Mouse (Mus musculus) lung, adult 18-20 months (tissue): ENCODE measurements around the gene Slc22a29.
A peak's percentile ranks its signal among the peaks of the same experiment; 100 is the strongest.
"Not testable (repeated sequence)": the region's sequence is repeated elsewhere in the genome, so short reads cannot be mapped to it uniquely, and the experiment has no call there.

Experiments used
- DNase-seq, 2 experiments: peaks; one replicate each; pipeline ENCODE4 v3.0.0; 2022; ENCODE audit warnings: mixed read lengths in 2 of 2

The Slc22a29 gene

DNA sequence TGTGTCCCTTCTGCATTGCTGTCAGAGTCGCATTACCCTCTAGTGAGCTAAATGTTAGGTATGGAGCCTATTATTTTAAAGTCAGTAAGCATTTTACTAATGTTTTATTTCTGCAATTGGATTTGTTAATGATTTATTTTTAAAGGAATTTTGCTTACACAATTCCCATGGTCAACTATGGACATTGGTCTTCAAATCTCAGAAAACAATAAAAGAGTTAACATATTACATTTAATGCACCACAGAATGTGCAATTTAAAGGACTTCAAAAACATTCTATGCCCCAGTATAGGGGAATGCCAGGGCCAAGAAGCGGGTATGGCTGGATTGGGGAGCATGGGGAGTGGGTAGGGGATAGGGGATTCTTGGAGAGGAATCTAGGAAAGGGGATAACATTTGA lies at the start of gene Slc22a29:
Slc22a29 (minus strand) TSS at position 101 of the 400 bp plus-strand sequence.
- DNase-seq: no peak

DNA sequence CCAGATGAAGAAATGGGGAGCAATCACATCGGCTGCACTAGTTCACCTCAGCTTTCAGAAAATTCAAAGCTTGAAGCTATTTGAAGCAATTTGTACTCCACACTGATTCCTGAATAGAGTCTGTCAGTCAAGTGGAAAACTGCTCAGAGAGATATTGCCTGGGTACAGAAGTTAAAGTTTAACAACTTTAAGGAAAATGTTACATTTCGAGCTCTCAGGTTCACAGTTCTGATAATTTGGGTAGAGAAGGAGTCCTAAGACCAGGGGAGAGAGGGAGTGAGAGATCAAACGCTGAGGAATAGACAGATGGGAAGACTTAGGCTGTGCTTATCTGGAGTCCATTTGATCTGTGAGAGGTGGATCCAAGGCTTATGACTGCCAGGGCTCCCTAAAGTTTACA lies 46.6 kb upstream of the Slc22a29 start:
- DNase-seq: no peak

DNA sequence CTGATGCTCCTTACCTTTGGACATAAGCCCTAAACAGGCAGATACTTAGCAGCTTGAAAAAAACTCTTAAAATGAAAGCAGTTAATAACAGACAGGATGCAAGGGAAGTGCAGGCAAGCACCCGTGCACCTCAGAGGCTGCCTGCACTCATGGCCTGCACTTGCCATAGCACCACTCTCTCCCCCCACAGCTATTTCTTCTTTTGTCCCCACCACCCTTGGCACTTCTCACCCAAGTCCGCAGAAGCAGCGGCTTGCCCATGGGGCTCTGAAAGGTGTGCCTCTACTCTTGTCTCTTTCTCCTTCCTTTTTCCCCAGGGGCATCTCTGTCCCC lies 34.0 kb upstream of the Slc22a29 start:
- DNase-seq: no peak

DNA sequence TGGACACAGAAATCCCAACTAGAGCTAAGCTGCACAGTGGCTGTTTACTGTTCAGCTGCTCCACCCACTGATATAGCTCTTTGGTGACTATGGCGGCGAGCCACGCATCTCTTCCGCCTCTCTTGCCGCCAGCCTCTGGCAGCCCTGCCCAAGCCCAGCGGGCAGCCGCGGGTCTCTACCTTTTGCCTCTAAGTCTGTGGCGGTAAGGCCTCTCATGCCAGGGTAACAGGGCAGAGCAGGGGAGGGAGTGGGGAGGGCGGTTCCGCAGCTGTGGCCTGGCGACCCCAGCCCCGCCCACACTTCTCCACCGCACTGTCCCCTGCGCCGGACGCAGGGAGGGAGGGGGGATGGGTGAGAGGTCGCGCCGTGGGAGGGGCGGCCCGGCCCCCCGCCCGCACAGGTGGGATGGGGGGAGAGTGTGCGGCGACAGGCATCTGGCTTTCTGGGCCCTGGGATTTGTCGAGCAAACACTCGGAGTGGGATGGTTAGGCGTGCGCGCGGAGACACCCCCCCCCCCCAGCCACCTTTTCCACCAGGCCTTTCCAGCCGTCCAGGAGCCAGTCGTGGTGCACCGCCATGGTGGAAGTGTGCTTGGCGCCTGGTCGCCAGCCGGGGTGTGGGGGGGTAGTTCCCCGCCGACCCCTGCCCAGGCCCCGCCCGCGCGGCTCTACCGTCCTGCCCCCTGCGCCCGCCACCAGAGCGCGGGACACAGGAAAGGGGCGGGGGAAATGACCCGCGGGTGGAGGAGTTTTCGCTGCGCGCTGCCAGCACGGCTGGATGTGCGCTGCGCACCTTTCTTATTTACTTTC lies 33.4 kb upstream of the Slc22a29 start:
- peak; percentile 5 to 11 for DNase-seq

DNA sequence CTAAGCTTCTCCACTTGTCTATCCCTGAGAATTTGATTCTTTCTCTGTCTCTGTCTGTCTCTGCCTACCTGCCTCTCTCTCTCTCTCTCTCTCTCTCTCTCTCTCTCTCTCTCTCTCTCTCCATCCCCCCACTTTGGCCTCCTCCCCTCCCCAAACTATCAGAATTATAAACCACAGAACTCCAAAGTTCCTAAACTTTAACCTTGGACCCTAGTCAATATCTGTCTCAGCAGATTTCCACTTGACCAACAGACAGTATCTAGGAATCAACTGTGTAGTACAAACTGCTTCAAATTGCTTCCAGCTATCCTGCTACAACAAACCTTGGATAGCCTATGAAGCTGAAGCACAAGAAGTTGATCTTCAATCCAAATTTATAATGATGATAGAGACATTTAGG lies 10.2 kb upstream of the Slc22a29 start:
- no peak for DNase-seq

DNA sequence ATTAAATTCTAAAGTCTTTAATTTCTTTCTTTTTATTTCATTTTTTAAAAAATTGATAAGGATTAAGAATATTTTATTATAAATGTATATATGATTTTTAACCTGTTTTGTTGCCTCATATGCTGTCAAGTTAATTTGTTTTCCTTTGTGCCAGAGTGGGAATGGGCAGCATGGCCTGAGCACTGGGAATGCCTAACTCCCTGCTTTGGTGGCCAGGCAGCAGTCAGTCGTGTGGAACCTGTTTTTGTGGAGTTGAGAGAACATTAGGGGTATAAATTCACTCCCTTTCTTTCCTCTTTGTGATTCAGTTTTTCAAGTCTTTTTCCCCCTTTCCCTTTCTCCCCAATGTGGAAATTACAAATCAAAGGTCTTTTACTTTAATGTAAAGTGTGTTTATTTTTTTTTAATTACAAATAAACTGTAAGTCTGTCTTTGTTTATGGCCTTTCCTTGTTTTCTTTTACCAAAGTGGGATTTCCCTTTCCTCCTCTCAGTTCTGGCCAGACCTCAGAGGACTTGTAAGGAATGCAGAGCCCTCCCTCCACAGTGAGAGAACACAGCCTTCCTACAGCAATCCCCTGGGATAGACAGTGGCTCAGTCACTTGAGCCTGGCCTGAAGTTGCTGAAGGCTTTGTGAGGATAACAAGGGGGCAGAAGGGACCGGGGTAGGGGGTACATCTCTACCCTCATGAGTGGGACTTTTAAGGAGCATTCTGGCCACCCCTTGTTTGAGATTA lies 69.7 kb downstream of the Slc22a29 start:
- DNase-seq: no peak

DNA sequence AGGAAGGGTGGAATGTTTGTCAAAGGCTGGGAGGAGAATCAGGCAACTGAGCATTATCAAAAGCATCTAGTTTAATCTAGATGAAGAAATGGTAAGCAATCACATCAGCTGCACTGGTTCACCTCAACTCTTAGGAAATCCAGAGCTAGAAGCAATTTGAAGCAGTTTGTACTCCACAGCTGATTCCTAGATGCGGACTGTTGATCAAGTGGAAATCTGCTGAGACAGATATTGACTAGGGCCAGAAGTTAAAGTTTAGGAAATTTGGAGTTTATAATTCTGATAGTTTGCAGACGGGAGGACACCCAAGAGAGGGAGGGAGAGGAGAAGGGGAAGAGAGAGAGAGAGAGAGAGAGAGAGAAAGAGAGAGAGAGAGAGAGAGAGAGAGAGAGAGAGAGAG lies 76.0 kb downstream of the Slc22a29 start:
- not testable (repeated sequence) for DNase-seq

DNA sequence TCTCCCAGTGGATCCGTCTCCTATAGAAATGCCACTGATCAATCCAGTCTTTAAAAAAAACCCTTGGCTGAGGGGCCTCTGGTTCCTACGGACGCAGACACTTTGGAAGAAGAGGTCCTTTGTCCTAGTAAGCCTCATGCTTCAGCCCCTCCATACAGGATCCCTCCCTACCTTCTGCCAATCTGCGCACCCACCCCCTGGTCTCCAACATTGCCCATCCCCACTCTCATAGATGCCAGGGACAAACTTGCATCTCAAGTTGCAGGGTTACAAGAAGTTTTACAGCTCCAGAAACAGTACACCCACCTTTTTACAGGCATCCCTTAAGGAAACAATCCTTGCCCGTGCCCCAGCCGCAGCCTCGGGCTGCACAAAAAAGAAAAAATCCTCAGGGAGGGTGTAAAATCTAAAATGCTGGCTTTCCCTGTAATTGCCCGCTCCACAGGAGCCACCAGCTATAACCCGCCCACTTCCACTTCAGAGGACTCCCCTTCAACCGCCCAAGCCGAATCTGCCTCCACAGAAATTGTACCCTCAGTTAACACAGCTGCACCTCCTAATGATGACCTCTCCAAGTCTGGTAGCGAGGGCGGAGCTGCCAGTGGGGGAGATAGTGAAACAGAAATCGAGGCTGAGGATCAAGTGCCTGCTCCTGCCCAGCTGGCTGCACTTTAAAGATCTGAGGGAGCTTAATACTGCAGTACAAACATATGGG lies 84.4 kb downstream of the Slc22a29 start:
- not testable (repeated sequence) for DNase-seq

DNA sequence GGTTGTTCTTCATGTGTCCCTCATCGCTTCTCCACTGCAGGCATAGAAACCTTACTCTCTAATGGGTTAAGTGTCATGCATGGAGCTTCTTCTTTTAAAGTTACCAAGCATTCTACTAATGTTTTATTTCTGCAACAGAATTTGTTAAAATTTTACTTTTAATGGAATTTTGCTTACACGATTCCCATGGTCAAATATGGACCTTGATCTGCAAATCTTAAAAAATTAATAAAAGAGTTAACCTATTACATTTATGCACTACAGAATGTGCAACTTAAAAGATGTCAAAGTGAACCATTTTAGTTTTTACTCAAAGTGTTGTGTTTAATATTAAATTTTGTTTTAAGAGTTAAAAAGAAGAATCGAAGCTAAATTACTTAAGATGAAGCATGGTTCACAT lies 86.8 kb downstream of the Slc22a29 start, which contains the start of gene Slc22a28:
Slc22a28 (minus strand) TSS at position 102 of the 400 bp plus-strand sequence.
- not testable (repeated sequence) for DNase-seq
